Mouse (Mus musculus): ENCODE measurements around the gene 2610002M06Rik. TPM values are rescaled to one million over a fixed set of nuclear protein-coding genes. Genes with fewer than 3 reads are reported as not detected.

2610002M06Rik gene
- polyA plus RNA-seq, 1 experiment = not detected

DNA sequence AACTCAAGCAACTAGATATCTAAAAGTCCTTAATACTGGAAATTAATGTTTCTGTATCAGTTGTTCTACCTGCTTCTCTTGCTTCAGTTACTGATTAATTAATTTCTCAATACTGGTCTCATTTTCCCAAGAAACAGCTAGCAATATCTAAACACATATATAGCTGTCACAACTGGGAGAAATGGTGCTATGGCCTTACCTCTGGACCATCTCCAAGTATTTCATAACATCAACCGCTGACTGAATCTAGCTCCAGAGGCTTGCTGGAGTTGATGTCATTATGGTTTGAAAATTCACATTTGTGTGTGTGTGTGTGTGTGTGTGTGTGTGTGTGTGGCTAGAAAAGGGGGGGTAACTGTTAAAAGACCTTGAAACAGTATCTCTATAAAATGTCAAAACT lies 26.0 kb downstream of the 2610002M06Rik start:
- Histone ChIP-seq H3K4me3 (ENCODE audit: insufficient read depth, low read depth, low read length) (no peak overlapping the region), H3K4me1 (ENCODE audit: control insufficient read depth, insufficient read depth, low read length) (no peaks in the 10 kb centered on the region), H3K27ac (ENCODE audit: insufficient read depth, low read depth, low read length) (no peak overlapping the region)
- 97% methylated on average over 1 of the region's 1 CpGs for WGBS
- TF ChIP-seq CTCF (IDR thresholded peaks at IDR 0.05; ENCODE audit: insufficient read depth, low read depth, low read length) = no peak
- TF ChIP-seq POLR2A (IDR thresholded peaks at IDR 0.05; ENCODE audit: insufficient read depth, low read depth, low read length) = no peak

DNA sequence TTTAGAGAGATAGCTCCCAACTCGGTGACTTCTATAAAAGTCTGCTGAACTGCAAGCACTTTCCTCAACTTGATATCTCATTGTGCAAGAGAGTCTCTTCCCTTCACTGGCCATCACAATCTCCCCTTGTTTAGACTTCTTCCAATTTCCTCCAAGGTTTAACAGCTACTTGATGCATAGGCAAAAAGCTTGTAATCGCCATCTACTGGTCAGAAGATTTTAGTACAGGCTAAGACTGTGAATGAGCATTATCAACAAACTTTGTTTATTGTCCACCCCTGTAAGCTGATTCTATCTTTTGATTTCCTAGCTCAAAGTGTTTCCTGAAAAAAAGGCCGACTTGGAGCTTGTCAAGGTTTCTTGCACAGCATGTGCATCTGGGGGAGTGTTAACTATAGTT lies 48.2 kb downstream of the 2610002M06Rik start:
- Histone ChIP-seq H3K4me1 (ENCODE audit: control insufficient read depth, insufficient read depth, low read length) (no peaks in the 10 kb centered on the region), H3K27ac (ENCODE audit: insufficient read depth, low read depth, low read length) (no peak overlapping the region), H3K4me3 (ENCODE audit: insufficient read depth, low read depth, low read length) (no peak overlapping the region)
- WGBS = 13% methylated on average over 3 of the region's 3 CpGs
- no peak for TF ChIP-seq CTCF (IDR thresholded peaks at IDR 0.05; ENCODE audit: insufficient read depth, low read depth, low read length)
- TF ChIP-seq POLR2A (IDR thresholded peaks at IDR 0.05; ENCODE audit: insufficient read depth, low read depth, low read length) = no peak

Other genes starting within 250 kb of the 2610002M06Rik start
- gene Tbx22, start 148.4 kb downstream of the 2610002M06Rik start, polyA plus RNA-seq (2012; ENCODE audit: insufficient read depth, insufficient read length, low replicate concordance, missing spikeins) = not detected in 2 replicates
- gene Tent5d, start 23.7 kb downstream of the 2610002M06Rik start, polyA plus RNA-seq (2012; ENCODE audit: insufficient read depth, insufficient read length, low replicate concordance, missing spikeins) = not detected in 2 replicates
- not detected in 2 replicates for gene Gm732, start 132.1 kb upstream of the 2610002M06Rik start, polyA plus RNA-seq (2012; ENCODE audit: insufficient read depth, insufficient read length, low replicate concordance, missing spikeins)

Data from olfactory bulb, adult 2 months (tissue).